Mouse (Mus musculus): ENCODE results near the gene Mrps33. TPM values are rescaled to one million over a fixed set of nuclear protein-coding genes. Genes with fewer than 3 reads are reported as not detected.

Gene Mrps33
- polyA plus RNA-seq, 1 experiment from 2014 or later, result 207 TPM

DNA sequence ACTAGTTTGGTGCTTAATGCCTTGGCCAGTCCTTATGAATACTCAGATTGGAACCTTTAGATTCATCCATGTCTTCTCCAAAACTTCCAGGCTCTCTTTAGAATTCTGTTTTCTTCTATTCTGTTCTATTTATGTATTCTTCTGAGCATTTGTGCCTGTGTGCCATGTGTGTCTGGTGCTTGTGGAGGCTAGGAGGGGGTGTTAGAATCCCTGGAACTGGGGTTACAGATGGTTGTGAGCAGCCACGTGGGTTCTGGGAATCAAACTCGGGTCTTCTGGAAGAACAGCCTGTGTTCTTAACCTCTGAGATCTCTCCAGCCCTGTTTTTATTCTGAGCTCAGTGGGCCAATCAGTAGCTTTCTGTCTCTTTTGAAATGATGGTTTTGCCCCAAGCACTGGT is 13.7 kb downstream of the Mrps33 start:
- no peaks in the 10 kb centered on the region for H3K4me1 ChIP-seq
- no peak for DNase-seq (ENCODE audit: low spot score)
- 69% methylated on average over 2 of the region's 2 CpGs for WGBS
- H3K27me3 ChIP-seq (replicated peaks; ENCODE audit: low read depth, poor library complexity, severe bottlenecking), result no peaks in the 10 kb centered on the region
- no peak overlapping the region for H3K27ac ChIP-seq (replicated peaks)
- H3K36me3 ChIP-seq (replicated peaks), result peaks cover 21% of the 10 kb centered on the region
- no peak overlapping the region for H3K4me3 ChIP-seq
- 0 out of 2 replicates have a peak, but pooled peaks cover 3% of the 10 kb centered on the region for H3K9me3 ChIP-seq

GRCm38 (mm10) chr6:39796150-39796549 is 14.6 kb downstream of the Mrps33 start:
- H3K4me3 ChIP-seq, result no peak overlapping the region
- H3K27me3 ChIP-seq (replicated peaks; ENCODE audit: low read depth, poor library complexity, severe bottlenecking), result no peaks in the 10 kb centered on the region
- 0 out of 2 replicates have a peak, but pooled peaks cover 3% of the 10 kb centered on the region for H3K9me3 ChIP-seq
- peaks cover 13% of the 10 kb centered on the region for H3K36me3 ChIP-seq (replicated peaks)
- H3K27ac ChIP-seq (replicated peaks), result no peak overlapping the region
- 0 out of 2 replicates have a peak, but pooled peaks cover 3% of the 10 kb centered on the region for H3K4me1 ChIP-seq
- WGBS, result 92% methylated on average over 1 of the region's 1 CpGs
- DNase-seq (ENCODE audit: low spot score), result no peak

GRCm38 (mm10) chr6:39791806-39792205 is 19.0 kb downstream of the Mrps33 start:
- Histone ChIP-seq H3K27ac (replicated peaks) (no peak overlapping the region), H3K9me3 (no peaks in the 10 kb centered on the region), H3K4me3 (no peak overlapping the region), H3K4me1 (peaks cover 11% of the 10 kb centered on the region), H3K27me3 (replicated peaks; ENCODE audit: low read depth, poor library complexity, severe bottlenecking) (no peaks in the 10 kb centered on the region; the same call in 1 of the 2 replicates), H3K36me3 (replicated peaks) (no peaks in the 10 kb centered on the region)
- no peak for DNase-seq (ENCODE audit: low spot score)
- 57% methylated on average over 5 of the region's 5 CpGs for WGBS

GRCm38 (mm10) chr6:39788408-39788807 is 22.4 kb downstream of the Mrps33 start:
- H3K4me1 ChIP-seq, result peaks cover 18% of the 10 kb centered on the region
- DNase-seq (ENCODE audit: low spot score), result no peak
- no peaks in the 10 kb centered on the region; the same call in 1 of the 2 replicates for H3K27me3 ChIP-seq (replicated peaks; ENCODE audit: low read depth, poor library complexity, severe bottlenecking)
- H3K4me3 ChIP-seq, result no peak overlapping the region
- no peaks in the 10 kb centered on the region for H3K9me3 ChIP-seq
- H3K36me3 ChIP-seq (replicated peaks), result no peaks in the 10 kb centered on the region
- no peak overlapping the region for H3K27ac ChIP-seq (replicated peaks)

- Histone ChIP-seq H3K4me3 (0 out of 2 replicates have a peak overlapping the region, but pooled peaks have one; percentile 11), H3K9me3 (no peaks in the 10 kb centered on the region), H3K27me3 (replicated peaks; ENCODE audit: low read depth, poor library complexity, severe bottlenecking) (no peaks in the 10 kb centered on the region; the same call in 1 of the 2 replicates), H3K4me1 (peaks cover 18% of the 10 kb centered on the region), H3K27ac (replicated peaks) (peak overlapping the region; percentile 21; the same call in 1 of the 2 replicates), H3K36me3 (replicated peaks) (no peaks in the 10 kb centered on the region)
- DNase-seq (ENCODE audit: low spot score), result peak; percentile 34
- WGBS, result 15% methylated on average over 9 of the region's 9 CpGs
Measured at GRCm38 (mm10) chr6:39787783-39788182, 23.0 kb downstream of the Mrps33 start.

DNA sequence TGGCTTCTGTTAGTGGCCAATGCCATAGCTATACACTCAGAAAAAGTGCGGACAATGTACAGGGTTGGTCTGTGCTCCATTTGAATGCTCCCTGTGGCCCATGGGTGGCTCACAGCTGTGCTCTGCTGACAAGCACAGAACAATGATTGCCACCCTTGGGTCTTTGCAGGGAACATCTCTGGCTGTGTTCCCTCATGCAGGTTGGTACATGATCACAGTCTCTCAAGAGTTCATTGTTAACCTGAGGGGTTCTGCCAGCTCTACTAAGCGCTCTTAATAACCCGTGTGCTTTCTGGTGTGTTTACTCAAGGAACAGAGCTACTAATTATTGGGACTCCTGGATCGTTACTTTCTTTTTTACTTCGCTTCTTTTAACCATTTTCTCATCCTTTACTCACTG is 24.8 kb downstream of the Mrps33 start:
- no peak overlapping the region for H3K4me3 ChIP-seq
- H3K27me3 ChIP-seq (replicated peaks; ENCODE audit: low read depth, poor library complexity, severe bottlenecking), result no peaks in the 10 kb centered on the region; the same call in 1 of the 2 replicates
- no peaks in the 10 kb centered on the region for H3K36me3 ChIP-seq (replicated peaks)
- no peak overlapping the region for H3K27ac ChIP-seq (replicated peaks)
- peaks cover 31% of the 10 kb centered on the region for H3K4me1 ChIP-seq
- WGBS, result 78% methylated on average over 5 of the region's 5 CpGs
- H3K9me3 ChIP-seq, result no peaks in the 10 kb centered on the region
- no peak for DNase-seq (ENCODE audit: low spot score)

- Histone ChIP-seq H3K36me3 (replicated peaks) (no peaks in the 10 kb centered on the region), H3K4me1 (peaks cover 41% of the 10 kb centered on the region), H3K9me3 (no peaks in the 10 kb centered on the region), H3K4me3 (no peak overlapping the region), H3K27ac (replicated peaks) (no peak overlapping the region), H3K27me3 (replicated peaks; ENCODE audit: low read depth, poor library complexity, severe bottlenecking) (no peaks in the 10 kb centered on the region; the same call in 1 of the 2 replicates)
- 71% methylated on average over 7 of the region's 7 CpGs for WGBS
- DNase-seq (ENCODE audit: low spot score), result no peak
Measured at GRCm38 (mm10) chr6:39783521-39783920, 27.3 kb downstream of the Mrps33 start.

DNA sequence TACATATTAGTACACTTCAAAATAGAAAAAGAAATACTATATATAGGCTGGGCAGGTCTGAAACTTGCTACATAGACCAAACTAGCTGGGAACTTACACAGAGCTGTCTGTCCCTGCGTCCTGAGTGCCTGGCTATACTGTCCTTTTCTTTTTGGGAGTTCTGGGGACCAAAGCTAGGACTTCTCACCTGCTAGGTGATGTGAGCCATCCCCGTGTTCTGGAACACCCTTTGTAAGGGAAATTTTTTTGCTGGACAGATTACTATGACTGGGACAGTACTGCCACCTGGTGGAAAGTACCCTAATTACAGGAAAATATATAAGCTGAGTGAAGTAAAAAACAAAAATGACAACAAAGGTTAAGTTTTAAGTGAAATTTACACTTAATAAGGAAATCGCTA is 28.2 kb downstream of the Mrps33 start:
- no peak for DNase-seq (ENCODE audit: low spot score)
- 23% methylated on average over 3 of the region's 3 CpGs for WGBS
- H3K36me3 ChIP-seq (replicated peaks), result no peaks in the 10 kb centered on the region

DNA sequence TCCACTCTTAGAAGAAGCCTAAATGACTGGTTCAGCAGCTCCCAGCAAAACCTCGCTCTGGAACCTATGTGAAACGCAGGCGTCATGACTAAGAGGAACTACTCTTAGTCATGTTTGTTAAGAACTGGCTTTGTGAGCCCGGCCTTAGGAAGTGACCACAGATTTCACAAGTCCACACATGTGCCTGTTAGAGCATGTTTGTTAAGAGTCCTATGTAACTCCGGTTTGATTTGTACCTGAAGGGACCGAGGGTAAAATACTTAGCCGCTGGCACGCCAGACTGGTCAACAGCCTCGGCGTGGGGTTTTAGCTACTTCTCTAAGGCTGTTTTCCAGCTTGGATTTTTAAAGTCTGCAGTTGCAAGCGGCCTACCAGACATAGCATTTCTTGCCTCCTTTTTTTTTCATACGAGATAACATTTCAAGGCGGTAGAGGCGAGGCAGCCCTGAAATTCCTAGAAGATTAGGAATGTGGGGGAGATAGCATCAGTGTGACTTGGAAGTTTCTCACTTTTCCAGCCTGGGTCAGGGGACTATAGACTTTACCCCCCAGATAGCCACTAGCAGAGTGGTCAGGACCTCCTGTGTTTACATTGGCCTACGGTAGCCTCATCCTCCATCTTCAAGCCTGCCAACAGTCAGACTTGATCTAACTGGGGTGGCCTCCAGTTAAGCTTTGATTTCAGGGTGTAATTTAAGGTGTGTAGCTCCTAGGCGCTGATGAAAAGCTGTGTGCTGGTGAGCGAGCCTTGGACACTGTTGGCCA is 28.8 kb downstream of the Mrps33 start:
- Histone ChIP-seq H3K4me1 (peaks cover 42% of the 10 kb centered on the region), H3K27me3 (replicated peaks; ENCODE audit: low read depth, poor library complexity, severe bottlenecking) (no peaks in the 10 kb centered on the region), H3K9me3 (no peaks in the 10 kb centered on the region), H3K36me3 (replicated peaks) (no peaks in the 10 kb centered on the region), H3K27ac (replicated peaks) (peak overlapping the region; percentile 77), H3K4me3 (no peak overlapping the region)
- DNase-seq (ENCODE audit: low spot score), result peak; percentile 32
- 43% methylated on average over 17 of the region's 17 CpGs for WGBS

More for the DNA sequence above, 28.2 kb downstream of the Mrps33 start:
- Histone ChIP-seq H3K9me3 (no peaks in the 10 kb centered on the region), H3K4me1 (peaks cover 45% of the 10 kb centered on the region), H3K4me3 (no peak overlapping the region), H3K27me3 (replicated peaks; ENCODE audit: low read depth, poor library complexity, severe bottlenecking) (no peaks in the 10 kb centered on the region), H3K27ac (replicated peaks) (no peak overlapping the region)

DNA sequence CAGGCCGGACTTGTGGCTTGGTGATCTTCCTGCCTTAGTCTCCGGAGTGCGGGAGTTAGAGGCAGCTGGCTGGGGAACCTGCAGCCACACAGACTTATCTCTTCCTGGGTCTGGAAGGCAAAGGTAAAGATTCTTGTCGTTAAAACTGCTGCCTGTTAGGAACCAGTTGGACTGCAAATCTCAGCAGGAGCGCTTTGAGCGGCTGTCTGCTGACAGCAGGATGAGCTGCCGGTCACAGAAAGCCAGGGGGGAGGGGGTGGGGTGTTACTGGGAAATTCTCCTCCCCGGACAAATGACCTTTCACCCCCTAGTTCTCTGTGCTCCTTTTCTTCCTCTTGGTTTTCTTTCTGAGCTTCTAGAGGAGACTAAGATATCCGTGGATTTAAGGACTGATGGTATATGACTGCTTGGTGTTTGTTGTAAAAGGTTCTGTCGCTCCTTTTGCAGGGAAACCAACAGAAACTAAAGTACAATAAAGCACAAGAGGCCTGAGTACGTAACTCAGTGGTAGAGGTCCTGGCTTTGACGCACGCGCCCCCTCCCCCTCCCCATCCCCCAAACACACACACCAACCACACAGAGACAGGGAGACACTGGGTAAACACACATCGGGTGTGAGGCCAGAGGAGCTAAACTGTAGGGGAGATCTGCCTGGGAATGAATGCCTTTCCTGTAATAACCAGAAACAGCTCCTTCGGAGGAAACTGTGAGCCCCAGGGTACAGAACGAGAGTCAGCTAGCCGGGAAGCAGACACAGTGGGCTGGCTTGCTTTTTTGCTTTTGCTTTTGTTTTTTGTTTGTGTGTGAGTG is 29.7 kb downstream of the Mrps33 start:
- H3K4me3 ChIP-seq, result peak overlapping the region; percentile 44
- H3K27ac ChIP-seq (replicated peaks), result peak overlapping the region; percentile 77
- peak; percentile 69 for DNase-seq (ENCODE audit: low spot score)
- no peaks in the 10 kb centered on the region for H3K36me3 ChIP-seq (replicated peaks)
- WGBS, result 2% methylated on average over 18 of the region's 18 CpGs
- H3K9me3 ChIP-seq, result no peaks in the 10 kb centered on the region
- H3K27me3 ChIP-seq (replicated peaks; ENCODE audit: low read depth, poor library complexity, severe bottlenecking), result no peaks in the 10 kb centered on the region
- peaks cover 42% of the 10 kb centered on the region for H3K4me1 ChIP-seq

DNA sequence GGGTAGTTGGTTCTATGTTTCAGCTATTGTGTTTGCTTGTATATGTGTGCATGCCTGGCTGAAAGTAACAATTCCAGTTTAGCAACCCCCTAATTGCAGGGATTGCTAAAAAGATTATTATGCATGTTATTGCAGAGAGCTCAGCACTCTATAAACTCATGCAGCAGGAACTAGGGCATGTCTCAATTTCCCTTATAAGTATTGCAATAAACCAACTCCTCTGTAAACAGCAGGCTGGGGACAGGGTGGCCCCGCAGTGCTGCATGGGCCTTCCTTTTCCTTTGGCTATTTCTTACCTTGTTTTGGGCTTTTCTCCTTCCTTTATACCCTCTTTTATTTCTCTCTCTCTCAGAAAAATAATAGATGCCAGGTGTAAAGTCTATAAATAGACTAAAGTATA is 32.3 kb downstream of the Mrps33 start:
- Histone ChIP-seq H3K9me3 (no peaks in the 10 kb centered on the region), H3K4me1 (peaks cover 36% of the 10 kb centered on the region), H3K27ac (replicated peaks) (no peak overlapping the region), H3K27me3 (replicated peaks; ENCODE audit: low read depth, poor library complexity, severe bottlenecking) (no peaks in the 10 kb centered on the region), H3K36me3 (replicated peaks) (no peaks in the 10 kb centered on the region), H3K4me3 (no peak overlapping the region)
- WGBS, result 92% methylated on average over 1 of the region's 1 CpGs
- DNase-seq (ENCODE audit: low spot score), result no peak

DNA sequence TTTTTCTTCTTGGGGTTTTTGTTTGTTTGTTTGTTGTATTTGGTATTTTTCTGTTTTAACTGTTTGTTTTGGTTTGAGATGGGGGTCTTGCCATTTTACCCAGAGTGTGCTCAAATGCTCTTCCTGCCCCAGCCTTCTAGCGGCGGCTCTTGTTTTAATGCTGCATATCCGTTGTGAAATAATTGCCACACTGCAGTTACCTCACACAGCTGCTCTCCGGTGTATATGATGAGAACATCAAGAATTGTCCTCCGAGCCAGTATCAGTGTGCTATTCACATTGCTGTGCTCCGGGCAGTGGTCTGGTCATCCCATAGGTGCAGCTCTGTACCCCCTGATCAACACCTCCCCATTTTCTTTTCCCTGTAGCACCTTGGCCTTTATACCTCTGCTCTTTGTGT is 34.5 kb downstream of the Mrps33 start:
- peaks cover 22% of the 10 kb centered on the region for H3K4me1 ChIP-seq
- no peak for DNase-seq (ENCODE audit: low spot score)
- 89% methylated on average over 6 of the region's 6 CpGs for WGBS
- no peak overlapping the region for H3K4me3 ChIP-seq
- H3K27ac ChIP-seq (replicated peaks), result no peak overlapping the region
- no peaks in the 10 kb centered on the region for H3K27me3 ChIP-seq (replicated peaks; ENCODE audit: low read depth, poor library complexity, severe bottlenecking)
- H3K9me3 ChIP-seq, result no peaks in the 10 kb centered on the region
- no peaks in the 10 kb centered on the region for H3K36me3 ChIP-seq (replicated peaks)
